Mouse (Mus musculus): ENCODE measurements at regions not wholly inside any gene's neighbourhood (a gene's known extent, or its start where the extent isn't known, plus 50 kb on each side); places are given as distances from the start of the nearest gene placed in this dataset.
"Not testable (repeated sequence)": the region's sequence is repeated elsewhere in the genome, so short reads cannot be mapped to it uniquely, and the experiment has no call there.

- TF ChIP-seq CTCF (IDR thresholded peaks at IDR 0.05; ENCODE audit: borderline replicate concordance, extremely low read depth, insufficient read depth, insufficient read length) (no peak), POLR2A (IDR thresholded peaks at IDR 0.05; ENCODE audit: borderline replicate concordance, extremely low read depth, insufficient read depth, insufficient read length, poor library complexity, severe bottlenecking) (no peak)
- DNase-seq (ENCODE audit: low read depth), result no peak
These were observed 80.3 kb upstream of the Atp1b1 start for GRCm38 (mm10) chr1:164538304-164539043.

- TF ChIP-seq CTCF (IDR thresholded peaks at IDR 0.05; ENCODE audit: borderline replicate concordance, extremely low read depth, insufficient read depth, insufficient read length), result no peak
- no peak for TF ChIP-seq POLR2A (IDR thresholded peaks at IDR 0.05; ENCODE audit: borderline replicate concordance, extremely low read depth, insufficient read depth, insufficient read length, poor library complexity, severe bottlenecking)
- no peak for DNase-seq (ENCODE audit: low read depth)
These were observed 79.3 kb upstream of the Atp1b1 start for GRCm38 (mm10) chr1:164537324-164537948.

DNA sequence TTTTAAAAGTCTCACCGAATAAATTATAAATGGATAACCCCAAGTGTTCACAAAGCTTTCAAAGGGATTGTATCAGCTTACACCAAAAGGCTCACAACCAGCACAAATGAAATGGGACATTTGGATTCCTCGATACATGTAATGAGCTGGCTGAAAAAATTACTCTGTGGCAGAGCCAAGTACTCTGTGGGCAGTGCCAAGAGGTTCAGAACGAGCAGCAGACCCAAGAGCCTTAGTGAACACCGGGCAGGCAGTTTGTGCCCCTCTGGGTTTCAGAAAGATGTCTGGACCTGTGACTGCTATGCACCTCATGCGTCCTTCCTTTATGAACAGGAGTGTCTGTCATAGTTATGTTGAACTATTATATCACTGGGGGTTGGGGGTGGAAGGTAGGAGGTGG lies 74.0 kb upstream of the Atp1b1 start:
- peak; percentile 23 for DNase-seq (ENCODE audit: low read depth)
- no peak for TF ChIP-seq CTCF (IDR thresholded peaks at IDR 0.05; ENCODE audit: borderline replicate concordance, extremely low read depth, insufficient read depth, insufficient read length)
- no peak for TF ChIP-seq POLR2A (IDR thresholded peaks at IDR 0.05; ENCODE audit: borderline replicate concordance, extremely low read depth, insufficient read depth, insufficient read length, poor library complexity, severe bottlenecking)

DNA sequence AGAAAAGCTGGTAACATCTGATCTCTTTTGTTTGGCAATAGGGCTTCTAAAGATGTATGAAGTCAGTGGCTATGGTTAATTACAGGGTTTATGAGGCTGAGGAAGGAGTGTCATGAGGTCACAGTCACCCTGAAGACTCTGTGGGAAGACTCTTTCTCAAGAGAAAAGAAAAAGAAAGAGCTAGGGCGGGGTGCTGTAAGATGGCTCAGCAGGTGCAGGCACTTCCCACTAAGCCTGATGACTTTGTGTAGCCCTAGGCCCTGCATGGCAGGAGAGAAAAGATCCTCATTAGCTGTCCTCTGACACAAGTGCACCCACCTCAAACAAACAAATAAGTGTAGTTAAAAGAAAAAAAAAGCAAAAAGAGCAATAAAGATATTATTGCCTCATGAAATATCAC lies 73.6 kb upstream of the Atp1b1 start:
- no peak for TF ChIP-seq CTCF (IDR thresholded peaks at IDR 0.05; ENCODE audit: borderline replicate concordance, extremely low read depth, insufficient read depth, insufficient read length)
- no peak for DNase-seq (ENCODE audit: low read depth)

DNA sequence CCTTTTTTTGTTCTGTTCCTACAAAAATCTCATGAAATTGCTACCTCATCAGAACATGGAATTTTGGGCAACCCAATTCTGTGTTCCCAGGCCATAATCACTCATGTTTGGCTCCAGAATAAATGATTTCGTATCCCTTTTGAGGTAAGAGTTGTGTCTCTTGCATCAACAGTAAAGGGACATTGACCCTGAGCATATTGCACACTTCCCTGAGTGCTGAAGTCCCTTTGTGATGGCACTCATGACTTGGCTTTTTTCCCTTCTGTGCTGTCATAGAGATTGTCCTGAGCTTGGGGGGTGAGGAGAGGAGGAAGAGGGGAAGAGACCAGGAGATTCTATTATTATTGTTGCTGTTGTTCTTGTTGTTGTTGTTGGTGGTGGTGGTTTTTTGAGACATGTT lies 68.6 kb upstream of the Atp1b1 start:
- DNase-seq (ENCODE audit: low read depth), result no peak
- TF ChIP-seq CTCF (IDR thresholded peaks at IDR 0.05; ENCODE audit: borderline replicate concordance, extremely low read depth, insufficient read depth, insufficient read length) (no peak), POLR2A (IDR thresholded peaks at IDR 0.05; ENCODE audit: borderline replicate concordance, extremely low read depth, insufficient read depth, insufficient read length, poor library complexity, severe bottlenecking) (no peak)

DNA sequence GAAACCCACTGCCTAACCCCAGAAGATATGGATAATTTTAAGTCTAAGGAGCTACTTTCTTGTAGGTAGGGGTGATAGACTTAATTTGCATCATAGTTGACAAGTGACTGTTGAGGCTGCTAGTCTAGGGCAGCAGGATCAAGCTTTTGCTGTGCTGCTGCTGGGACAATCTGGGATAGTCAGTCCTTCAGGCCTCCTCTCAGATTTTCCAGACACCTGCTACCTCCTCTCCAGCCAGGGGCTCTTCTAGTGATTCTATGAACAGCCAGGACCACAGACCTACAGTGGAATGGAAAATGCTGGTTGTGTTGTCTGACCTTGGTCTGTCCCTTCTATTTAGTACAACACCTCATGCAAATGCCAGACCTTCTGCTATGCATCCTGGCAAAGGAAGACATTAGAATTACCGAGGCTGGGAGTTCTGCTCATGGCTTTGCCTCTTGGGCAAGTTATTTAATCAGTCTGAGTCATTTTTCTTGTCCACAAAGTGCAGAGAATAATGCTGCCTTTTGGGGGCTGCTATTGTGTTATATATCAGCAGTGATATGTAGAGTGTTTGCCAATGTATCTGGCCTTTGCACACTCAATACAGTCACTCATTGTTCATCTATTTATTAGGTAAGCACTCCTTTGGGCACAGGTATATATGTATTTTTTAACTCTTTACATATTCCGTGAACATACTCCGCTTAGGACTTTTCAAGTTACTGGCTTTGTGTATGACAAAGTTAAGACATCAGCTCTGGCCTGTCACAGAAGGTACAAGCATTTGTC lies 64.4 kb upstream of the Atp1b1 start:
- no peak for DNase-seq (ENCODE audit: low read depth)
- TF ChIP-seq CTCF (IDR thresholded peaks at IDR 0.05; ENCODE audit: borderline replicate concordance, extremely low read depth, insufficient read depth, insufficient read length), result no peak
- no peak for TF ChIP-seq POLR2A (IDR thresholded peaks at IDR 0.05; ENCODE audit: borderline replicate concordance, extremely low read depth, insufficient read depth, insufficient read length, poor library complexity, severe bottlenecking)

- DNase-seq (ENCODE audit: low read depth), result no peak
- no peak for TF ChIP-seq CTCF (IDR thresholded peaks at IDR 0.05; ENCODE audit: borderline replicate concordance, extremely low read depth, insufficient read depth, insufficient read length)
- no peak for TF ChIP-seq POLR2A (IDR thresholded peaks at IDR 0.05; ENCODE audit: borderline replicate concordance, extremely low read depth, insufficient read depth, insufficient read length, poor library complexity, severe bottlenecking)
These were observed 63.4 kb upstream of the Atp1b1 start for GRCm38 (mm10) chr1:164521371-164522130.

DNA sequence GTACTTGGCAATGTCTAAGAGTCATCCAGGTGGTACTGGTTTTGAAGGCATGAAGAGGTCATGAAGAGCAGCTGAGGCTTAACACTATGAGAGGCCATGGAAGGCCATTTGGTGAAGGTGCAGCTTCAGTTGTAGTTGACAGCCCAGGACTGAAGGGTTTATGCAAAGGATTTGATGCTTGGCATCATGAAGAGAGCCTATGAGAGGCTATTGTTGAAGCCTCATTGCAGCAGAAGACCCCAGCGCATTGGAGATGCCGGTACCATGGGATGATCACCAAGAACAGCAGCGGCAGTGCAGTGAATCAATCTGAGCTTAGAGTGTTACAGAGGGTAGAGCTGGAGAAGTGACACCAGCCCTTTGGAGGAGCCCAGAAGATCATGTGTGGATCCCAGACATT lies 60.7 kb upstream of the Atp1b1 start:
- no peak for TF ChIP-seq POLR2A (IDR thresholded peaks at IDR 0.05; ENCODE audit: borderline replicate concordance, extremely low read depth, insufficient read depth, insufficient read length, poor library complexity, severe bottlenecking)
- no peak for TF ChIP-seq CTCF (IDR thresholded peaks at IDR 0.05; ENCODE audit: borderline replicate concordance, extremely low read depth, insufficient read depth, insufficient read length)
- DNase-seq (ENCODE audit: low read depth), result no peak

DNA sequence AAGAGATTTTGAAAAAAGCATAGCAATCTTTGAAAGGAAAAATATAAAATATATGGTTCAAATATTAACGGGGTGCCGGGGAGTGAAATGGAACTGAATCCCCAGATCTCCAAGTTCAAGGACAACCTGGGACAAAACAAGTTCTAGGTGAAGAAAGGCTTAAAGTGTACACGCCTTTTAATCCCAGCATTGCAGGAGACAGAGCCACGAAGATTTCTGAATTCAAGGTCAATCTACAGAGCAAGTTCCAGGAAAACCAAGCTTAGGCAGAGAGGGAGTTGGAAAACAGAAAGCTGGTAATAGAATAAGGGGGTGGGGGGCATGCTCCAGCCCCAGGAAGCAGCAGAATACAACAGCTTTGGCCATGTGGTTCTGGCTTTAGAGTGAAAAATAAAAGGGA lies 60.2 kb upstream of the Atp1b1 start:
- no peak for DNase-seq (ENCODE audit: low read depth)
- TF ChIP-seq POLR2A (IDR thresholded peaks at IDR 0.05; ENCODE audit: borderline replicate concordance, extremely low read depth, insufficient read depth, insufficient read length, poor library complexity, severe bottlenecking) (no peak), CTCF (IDR thresholded peaks at IDR 0.05; ENCODE audit: borderline replicate concordance, extremely low read depth, insufficient read depth, insufficient read length) (no peak)

- not testable (repeated sequence) for DNase-seq (ENCODE audit: low read depth)
These were observed 59.2 kb upstream of the Atp1b1 start for GRCm38 (mm10) chr1:164517362-164517761.

DNA sequence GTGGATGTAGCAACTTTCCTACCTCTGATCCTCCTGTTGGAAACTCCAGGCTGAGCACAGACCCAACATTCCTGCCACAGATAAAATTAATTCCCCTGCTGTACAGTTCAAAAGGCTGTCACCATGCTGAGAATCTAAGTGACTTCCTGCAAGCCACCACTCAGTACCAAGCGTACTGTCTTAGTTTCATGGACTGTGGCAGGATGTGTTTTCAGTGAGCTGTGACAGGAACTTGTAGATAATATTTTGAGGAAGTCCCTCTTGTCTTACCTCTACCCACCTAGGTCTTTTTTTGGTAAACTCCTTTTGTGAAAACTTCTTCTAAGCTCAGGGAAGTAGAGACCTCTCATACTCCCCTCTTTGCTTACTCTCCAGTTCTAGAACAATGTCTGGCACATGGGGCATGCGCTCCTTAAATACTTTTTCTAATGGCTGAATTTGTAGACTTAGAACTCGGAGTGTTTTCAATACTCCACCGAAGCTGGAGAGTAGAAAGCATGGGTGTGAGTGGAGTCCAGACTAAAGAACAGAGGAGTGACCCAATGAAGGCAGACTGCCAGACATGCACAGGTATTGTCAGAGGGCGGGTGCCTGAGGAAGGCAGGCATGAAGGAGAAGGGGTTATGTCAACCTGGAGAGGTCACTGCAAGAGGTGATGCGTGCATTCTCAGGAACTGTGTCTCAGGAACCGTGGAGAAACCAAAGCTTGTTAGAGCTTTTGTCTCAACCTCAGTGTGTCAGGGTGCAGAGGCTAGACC lies 53.7 kb upstream of the Atp1b1 start:
- TF ChIP-seq CTCF (IDR thresholded peaks at IDR 0.05; ENCODE audit: borderline replicate concordance, extremely low read depth, insufficient read depth, insufficient read length) (no peak), POLR2A (IDR thresholded peaks at IDR 0.05; ENCODE audit: borderline replicate concordance, extremely low read depth, insufficient read depth, insufficient read length, poor library complexity, severe bottlenecking) (no peak)
- no peak for DNase-seq (ENCODE audit: low read depth)
